Mouse (Mus musculus): Measurements from ENCODE around the gene Gria4. TPM values are rescaled to one million over a fixed set of nuclear protein-coding genes. Genes with fewer than 3 reads are reported as not detected.
"Not testable (repeated sequence)": the region's sequence is repeated elsewhere in the genome, so short reads cannot be mapped to it uniquely, and the experiment has no call there.

Gria4 gene
- polyA plus RNA-seq, 2 experiments, result 0.06 to 0.20 TPM

DNA sequence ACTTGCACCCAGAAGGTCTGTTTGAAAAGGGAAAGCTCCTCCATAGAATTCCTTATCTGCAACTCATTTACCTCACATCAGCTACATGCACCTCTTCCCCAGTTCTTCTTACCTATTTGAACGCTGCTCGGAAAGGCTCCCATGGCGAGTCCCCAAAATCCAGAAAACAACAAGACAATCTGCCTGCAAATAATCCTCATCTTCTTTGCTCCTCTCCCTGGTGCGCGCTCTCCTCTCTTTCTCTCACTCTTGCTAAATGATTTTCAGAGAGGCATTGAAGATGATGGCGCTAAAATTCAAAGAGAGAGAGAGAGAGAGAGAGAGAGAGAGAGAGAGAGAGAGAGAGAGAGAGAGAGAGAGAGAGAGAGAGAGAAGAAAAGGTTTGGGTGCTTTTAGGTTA is 959 bp downstream of the Gria4 start:
- H3K4me3 ChIP-seq (ENCODE audit: insufficient read depth in 1 of 2, low read depth in 2 of 2, low read length in 2 of 2), result no peak overlapping the region
- no peak overlapping the region for H3K4me2 ChIP-seq (ENCODE audit: low read depth)

DNA sequence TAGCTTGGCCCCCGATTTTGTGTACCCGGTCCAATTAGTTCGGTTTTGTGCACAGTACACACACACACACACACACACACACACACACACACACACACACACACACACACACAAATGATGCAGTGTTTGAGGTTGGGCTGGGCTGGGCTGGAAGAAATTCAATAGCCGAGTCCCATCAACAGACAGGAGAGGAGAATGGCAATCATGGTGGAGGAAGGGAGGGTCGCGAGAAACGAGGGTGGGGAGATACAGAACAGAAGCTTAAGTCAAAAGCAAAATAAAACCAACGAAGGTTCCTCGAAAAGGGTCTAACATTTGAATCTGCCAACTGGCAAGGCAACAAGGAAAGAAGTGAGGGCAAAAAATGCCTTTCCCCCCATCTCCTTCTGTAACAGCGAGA is 1.6 kb downstream of the Gria4 start:
- Histone ChIP-seq H3K4me1 (replicated peaks; ENCODE audit: control insufficient read depth in 2 of 2, insufficient read depth in 2 of 2, low read length in 1 of 2) (no peaks in the 10 kb centered on the region), H3K4me2 (ENCODE audit: low read depth) (no peak overlapping the region), H3K27me3 (ENCODE audit: control insufficient read depth, insufficient read depth, low read length) (no peaks in the 10 kb centered on the region; the same call in 1 of the 2 replicates), H3K36me3 (replicated peaks; ENCODE audit: control insufficient read depth, insufficient read depth, low read depth) (no peaks in the 10 kb centered on the region), H3K4me3 (ENCODE audit: insufficient read depth in 1 of 2, low read depth in 2 of 2, low read length in 2 of 2) (no peak overlapping the region), H3K9me3 (ENCODE audit: control insufficient read depth, low read length) (no peaks in the 10 kb centered on the region), H3K27ac (no peak overlapping the region), H3K9ac (replicated peaks) (no peak overlapping the region)
- DNase-seq (ENCODE audit: low read depth in 3 of 3, low spot score in 3 of 3), result no peak
- TF ChIP-seq EP300 (IDR thresholded peaks at IDR 0.05; ENCODE audit: low read depth) (no peak), CTCF (IDR thresholded peaks at IDR 0.05; ENCODE audit: low read depth) (no peak)
- WGBS (ENCODE audit: insufficient replicate concordance), result 28% methylated on average over 10 of the region's 10 CpGs
- ATAC-seq (ENCODE audit: insufficient read depth), result no peak

More for the DNA sequence above, 959 bp downstream of the Gria4 start:
- TF ChIP-seq EP300 (IDR thresholded peaks at IDR 0.05; ENCODE audit: low read depth) (no peak), CTCF (IDR thresholded peaks at IDR 0.05; ENCODE audit: low read depth) (no peak)
- no peaks in the 10 kb centered on the region; the same call in 1 of the 2 replicates for H3K27me3 ChIP-seq (ENCODE audit: control insufficient read depth, insufficient read depth, low read length)
- ATAC-seq (ENCODE audit: insufficient read depth) (no peak), DNase-seq (ENCODE audit: low read depth in 3 of 3, low spot score in 3 of 3) (no peak)
- WGBS (ENCODE audit: insufficient replicate concordance), result 4% methylated on average over 6 of the region's 6 CpGs
- no peaks in the 10 kb centered on the region for H3K9me3 ChIP-seq (ENCODE audit: control insufficient read depth, low read length)
- H3K9ac ChIP-seq (replicated peaks), result no peak overlapping the region
- H3K36me3 ChIP-seq (replicated peaks; ENCODE audit: control insufficient read depth, insufficient read depth, low read depth), result no peaks in the 10 kb centered on the region
- no peaks in the 10 kb centered on the region for H3K4me1 ChIP-seq (replicated peaks; ENCODE audit: control insufficient read depth in 2 of 2, insufficient read depth in 2 of 2, low read length in 1 of 2)
- H3K27ac ChIP-seq, result no peak overlapping the region

DNA sequence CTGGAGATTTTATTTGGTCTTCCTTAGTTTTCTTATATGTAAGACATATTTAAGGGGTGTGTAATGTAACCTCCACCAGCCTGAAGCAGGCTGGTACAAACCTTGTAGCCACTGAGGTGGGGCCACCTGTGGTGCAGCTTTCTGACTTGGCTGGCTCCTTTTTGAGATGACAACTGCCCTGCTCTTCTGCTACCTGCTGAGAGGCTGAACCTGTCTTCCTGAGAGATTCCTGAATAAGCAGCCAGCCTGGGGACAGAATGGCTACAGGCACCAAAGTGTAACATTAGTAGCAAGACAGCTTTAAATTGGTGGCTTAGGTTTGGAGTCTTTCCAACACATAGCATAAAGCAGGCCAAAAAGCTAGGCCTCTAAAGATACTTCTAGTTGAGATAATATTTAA is 46.6 kb downstream of the Gria4 start:
- H3K27me3 ChIP-seq (ENCODE audit: control insufficient read depth, insufficient read depth, low read length); DNase-seq (ENCODE audit: low read depth in 3 of 3, low spot score in 3 of 3); H3K27ac ChIP-seq; H3K9me3 ChIP-seq (ENCODE audit: control insufficient read depth, low read length); H3K4me2 ChIP-seq (ENCODE audit: low read depth); ATAC-seq (ENCODE audit: insufficient read depth); H3K9ac ChIP-seq (replicated peaks); H3K4me3 ChIP-seq (ENCODE audit: insufficient read depth in 1 of 2, low read depth in 2 of 2, low read length in 2 of 2); H3K36me3 ChIP-seq (replicated peaks; ENCODE audit: control insufficient read depth, insufficient read depth, low read depth); H3K4me1 ChIP-seq (replicated peaks; ENCODE audit: control insufficient read depth in 2 of 2, insufficient read depth in 2 of 2, low read length in 1 of 2): not testable (repeated sequence)

DNA sequence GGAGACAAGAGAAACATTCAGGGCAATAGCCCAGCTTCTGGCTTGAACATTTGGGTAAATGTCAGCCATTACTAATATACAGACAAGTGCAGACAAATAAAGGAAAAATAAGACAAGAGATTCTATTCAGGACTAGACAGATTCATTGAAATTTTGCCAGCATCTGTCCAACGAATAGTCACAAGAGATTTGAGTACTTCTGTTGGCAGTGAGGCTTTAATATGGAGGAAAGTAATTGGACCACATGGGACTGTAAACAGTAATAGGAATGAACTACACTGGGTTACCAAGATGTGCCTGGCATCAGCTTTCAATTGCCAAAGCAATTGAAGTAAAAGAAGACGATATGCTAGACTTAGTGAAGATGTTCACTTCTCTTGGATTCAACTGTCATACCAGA is 81.9 kb downstream of the Gria4 start:
- 48% methylated on average over 2 of the region's 2 CpGs for WGBS (ENCODE audit: insufficient replicate concordance)
- ATAC-seq (ENCODE audit: insufficient read depth) (no peak), DNase-seq (ENCODE audit: low read depth in 3 of 3, low spot score in 3 of 3) (no peak)
- no peaks in the 10 kb centered on the region for H3K4me1 ChIP-seq (replicated peaks; ENCODE audit: control insufficient read depth in 2 of 2, insufficient read depth in 2 of 2, low read length in 1 of 2)
- H3K27me3 ChIP-seq (ENCODE audit: control insufficient read depth, insufficient read depth, low read length), result no peaks in the 10 kb centered on the region
- H3K9me3 ChIP-seq (ENCODE audit: control insufficient read depth, low read length), result no peaks in the 10 kb centered on the region
- no peak overlapping the region for H3K4me3 ChIP-seq (ENCODE audit: insufficient read depth in 1 of 2, low read depth in 2 of 2, low read length in 2 of 2)
- no peak overlapping the region for H3K4me2 ChIP-seq (ENCODE audit: low read depth)
- no peak overlapping the region for H3K27ac ChIP-seq
- TF ChIP-seq EP300 (IDR thresholded peaks at IDR 0.05; ENCODE audit: low read depth) (no peak), CTCF (IDR thresholded peaks at IDR 0.05; ENCODE audit: low read depth) (no peak)
- H3K9ac ChIP-seq (replicated peaks), result no peak overlapping the region
- H3K36me3 ChIP-seq (replicated peaks; ENCODE audit: control insufficient read depth, insufficient read depth, low read depth), result no peaks in the 10 kb centered on the region

DNA sequence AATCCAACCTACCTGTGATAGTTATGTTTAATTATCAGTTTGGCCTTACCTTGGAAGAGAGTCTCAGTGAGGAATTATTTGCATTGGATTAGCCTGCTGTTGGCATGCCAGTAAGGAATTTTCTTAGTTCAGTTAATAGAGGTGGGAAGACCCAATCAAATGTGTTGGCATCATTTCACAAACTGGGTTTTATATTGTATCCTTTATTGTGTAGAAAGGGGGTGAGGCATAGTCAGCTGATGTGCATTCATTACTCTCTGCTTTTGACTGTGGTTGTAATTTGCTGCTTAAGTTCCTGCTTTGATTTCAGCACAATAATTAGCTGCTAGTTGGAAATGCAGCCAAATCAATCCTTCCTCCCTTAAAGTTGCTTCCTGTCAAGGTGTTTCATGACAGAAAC is 83.7 kb downstream of the Gria4 start:
- H3K9me3 ChIP-seq (ENCODE audit: control insufficient read depth, low read length), result no peaks in the 10 kb centered on the region
- H3K9ac ChIP-seq (replicated peaks), result no peak overlapping the region
- DNase-seq (ENCODE audit: low read depth in 3 of 3, low spot score in 3 of 3) (no peak), ATAC-seq (ENCODE audit: insufficient read depth) (no peak)
- H3K36me3 ChIP-seq (replicated peaks; ENCODE audit: control insufficient read depth, insufficient read depth, low read depth), result no peaks in the 10 kb centered on the region
- H3K27me3 ChIP-seq (ENCODE audit: control insufficient read depth, insufficient read depth, low read length), result no peaks in the 10 kb centered on the region
- H3K4me1 ChIP-seq (replicated peaks; ENCODE audit: control insufficient read depth in 2 of 2, insufficient read depth in 2 of 2, low read length in 1 of 2), result no peaks in the 10 kb centered on the region
- H3K4me3 ChIP-seq (ENCODE audit: insufficient read depth in 1 of 2, low read depth in 2 of 2, low read length in 2 of 2), result no peak overlapping the region
- H3K4me2 ChIP-seq (ENCODE audit: low read depth), result no peak overlapping the region
- no peak overlapping the region for H3K27ac ChIP-seq
- TF ChIP-seq CTCF (IDR thresholded peaks at IDR 0.05; ENCODE audit: low read depth) (no peak), EP300 (IDR thresholded peaks at IDR 0.05; ENCODE audit: low read depth) (no peak)

DNA sequence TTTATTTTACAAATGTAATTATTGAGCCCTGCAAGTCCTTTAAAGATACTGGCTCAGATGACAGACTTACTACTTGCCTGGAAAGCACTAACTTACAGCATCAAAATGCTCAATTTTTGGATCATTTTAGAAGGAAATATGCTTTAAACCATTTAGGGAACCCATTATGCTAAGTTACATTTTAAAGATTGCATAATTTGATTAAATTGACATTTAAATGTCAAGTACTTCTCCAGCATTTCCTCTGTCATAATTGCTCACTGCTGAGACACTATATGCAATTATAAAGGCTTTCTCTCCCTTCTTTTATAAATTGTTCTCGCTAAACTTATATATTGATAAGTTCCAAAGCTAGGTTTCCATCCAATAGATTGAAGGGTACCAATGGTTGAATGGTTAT is 108.9 kb downstream of the Gria4 start:
- DNase-seq (ENCODE audit: low read depth in 3 of 3, low spot score in 3 of 3) (no peak), ATAC-seq (ENCODE audit: insufficient read depth) (no peak)
- Histone ChIP-seq H3K4me1 (replicated peaks; ENCODE audit: control insufficient read depth in 2 of 2, insufficient read depth in 2 of 2, low read length in 1 of 2) (no peaks in the 10 kb centered on the region), H3K36me3 (replicated peaks; ENCODE audit: control insufficient read depth, insufficient read depth, low read depth) (no peaks in the 10 kb centered on the region), H3K27me3 (ENCODE audit: control insufficient read depth, insufficient read depth, low read length) (no peaks in the 10 kb centered on the region), H3K9ac (replicated peaks) (no peak overlapping the region), H3K27ac (no peak overlapping the region), H3K9me3 (ENCODE audit: control insufficient read depth, low read length) (no peaks in the 10 kb centered on the region), H3K4me2 (ENCODE audit: low read depth) (no peak overlapping the region), H3K4me3 (ENCODE audit: insufficient read depth in 1 of 2, low read depth in 2 of 2, low read length in 2 of 2) (no peak overlapping the region)
- 22% methylated on average over 1 of the region's 1 CpGs for WGBS (ENCODE audit: insufficient replicate concordance)
- TF ChIP-seq CTCF (IDR thresholded peaks at IDR 0.05; ENCODE audit: low read depth) (no peak), EP300 (IDR thresholded peaks at IDR 0.05; ENCODE audit: low read depth) (no peak)

Data from liver, embryonic 14.5 days (tissue).